Mouse (Mus musculus) left cerebral cortex, adult 2 months (tissue): ENCODE results near the gene Nudt8. TPM values are rescaled to one million over a fixed set of nuclear protein-coding genes. Genes with fewer than 3 reads are reported as not detected.

Source experiments
- DNase-seq, 2 experiments: peaks; one replicate each; pipeline ENCODE4 v3.0.0; 2021 to 2022; ENCODE audit warnings: low spot score in 2 of 2, mixed read lengths in 1 of 2; ENCODE audit errors: extremely low spot score in 1 of 2
- H3K27ac ChIP-seq: fragments of 200-600 bp; 2 replicates; pipeline ENCODE4 v1.8.1; 2022
- H3K4me3 ChIP-seq: fragments of 200-600 bp; 2 replicates; pipeline ENCODE4 v1.8.1; 2022
- CTCF ChIP-seq: fragments of 200-600 bp; IDR thresholded peaks from 2 replicates; pipeline ENCODE4 v1.8.1; 2022; ENCODE audit warnings: antibody characterized with exemption, mild to moderate bottlenecking, moderate library complexity
- intact Hi-C: fragments of 180-260 bp; cut with DNase I; formaldehyde crosslinking; loops from one replicate; pipeline ENCODE4 v1.15.1; 2025
- total RNA-seq, 2 experiments: library from RNA; stranded (reverse); gene quantifications; 2 replicates each; pipeline ENCODE4 v1.2.3; 2021

Gene Nudt8
- total RNA-seq, 2 experiments from 2014 or later, result 8.3 to 10.2 TPM

DNA sequence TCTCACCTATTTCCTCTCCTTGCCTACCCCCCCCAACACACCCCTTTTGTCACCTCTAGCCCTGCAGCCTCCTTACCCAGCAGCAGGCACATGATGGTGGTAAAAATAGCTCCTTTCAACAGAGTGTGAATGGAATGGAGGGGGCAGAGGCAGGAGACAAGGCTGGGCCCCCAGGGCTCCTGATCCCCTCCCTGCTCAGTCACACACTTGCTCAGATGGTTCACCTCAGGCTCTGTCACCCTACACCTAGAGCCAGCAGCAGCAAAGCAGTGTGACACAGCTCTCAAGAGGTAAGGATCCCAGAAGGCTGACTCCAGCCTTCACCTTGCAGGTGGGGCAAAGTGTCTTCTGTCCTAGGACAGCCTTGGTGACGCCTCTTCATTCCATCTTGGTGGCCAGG lies 2.7 kb downstream of the Nudt8 start, which contains the start of gene Doc2g:
TSS of gene Doc2g (plus strand) at position 202 of the 400 bp plus-strand sequence.
- intact Hi-C loops, result no loop called here

DNA sequence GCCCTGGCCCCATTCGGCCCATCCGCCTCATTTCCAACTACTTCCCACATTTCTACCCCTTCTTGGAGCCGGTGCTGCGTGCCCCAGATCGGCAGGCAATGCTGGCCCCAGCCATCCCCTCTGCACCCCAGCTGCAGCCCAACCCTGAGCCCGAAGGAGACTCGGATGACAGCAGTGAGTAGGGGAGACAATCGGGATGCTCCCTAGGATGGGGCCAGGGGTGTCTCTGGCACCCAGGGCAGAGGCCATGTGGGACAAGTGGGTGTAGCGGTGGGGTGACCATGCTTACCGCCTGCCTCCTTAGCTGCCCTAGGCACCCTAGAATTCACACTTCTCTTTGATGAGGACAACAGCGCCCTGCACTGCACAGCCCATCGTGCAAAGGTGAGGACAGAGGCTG lies 3.3 kb downstream of the Nudt8 start:
- Histone ChIP-seq H3K4me3 (no peak overlapping the region), H3K27ac (no peak overlapping the region)
- DNase-seq, result no peak
- no peak for TF ChIP-seq CTCF
- intact Hi-C loops, result no loop called here

More for the DNA sequence above, 2.7 kb downstream of the Nudt8 start, which contains the start of gene Doc2g:
- no peak within 1 kb of the TSS for H3K4me3 ChIP-seq
- no peak for TF ChIP-seq CTCF
- no peak within 1 kb of the TSS for H3K27ac ChIP-seq
- no peak for DNase-seq

DNA sequence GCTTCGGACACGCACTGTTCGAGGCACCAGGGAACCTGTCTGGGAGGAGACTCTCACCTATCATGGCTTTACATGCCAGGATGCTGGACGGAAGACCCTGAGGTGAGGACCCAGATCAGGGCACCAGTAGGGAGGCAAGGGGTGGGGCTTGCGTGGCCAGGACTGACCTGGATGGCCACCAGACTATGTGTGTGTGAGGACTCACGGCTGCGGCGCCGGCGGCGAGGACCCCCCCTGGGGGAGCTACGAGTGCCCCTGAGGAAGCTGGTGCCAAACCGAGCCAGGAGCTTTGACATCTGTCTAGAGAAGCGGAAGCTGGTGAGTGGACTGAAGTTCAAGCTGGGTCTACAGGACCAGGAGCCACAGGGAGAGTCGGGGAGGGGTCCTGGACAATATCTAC lies 4.0 kb downstream of the Nudt8 start:
- no peak for TF ChIP-seq CTCF

DNA sequence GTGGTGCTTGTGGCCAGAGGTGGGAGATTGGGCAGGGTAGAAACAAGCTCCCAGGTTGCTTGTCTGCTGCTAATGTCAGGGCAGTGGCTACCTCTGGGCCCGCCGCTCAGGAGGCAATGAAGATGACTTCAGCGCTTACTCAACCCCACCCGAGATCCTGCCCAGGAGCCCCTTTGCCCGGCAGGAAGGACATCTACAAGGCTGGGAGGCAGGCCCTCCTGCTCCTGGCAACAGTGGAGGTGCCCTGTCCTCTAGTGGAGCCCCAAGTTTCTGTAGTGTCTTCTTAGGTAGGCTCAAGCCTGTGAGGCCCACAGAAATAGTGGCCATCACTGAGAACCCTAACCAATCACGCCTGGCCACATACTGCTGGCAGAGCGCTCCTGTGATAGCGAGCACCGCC lies 4.7 kb downstream of the Nudt8 start:
- TF ChIP-seq CTCF, result no peak
- no peak for DNase-seq
- Histone ChIP-seq H3K4me3 (no peak overlapping the region), H3K27ac (no peak overlapping the region)
- intact Hi-C loops, result no loop called here

More for the DNA sequence above, 4.0 kb downstream of the Nudt8 start:
- DNase-seq, result no peak
- intact Hi-C loops, result no loop called here
- Histone ChIP-seq H3K27ac (no peak overlapping the region), H3K4me3 (no peak overlapping the region)

DNA sequence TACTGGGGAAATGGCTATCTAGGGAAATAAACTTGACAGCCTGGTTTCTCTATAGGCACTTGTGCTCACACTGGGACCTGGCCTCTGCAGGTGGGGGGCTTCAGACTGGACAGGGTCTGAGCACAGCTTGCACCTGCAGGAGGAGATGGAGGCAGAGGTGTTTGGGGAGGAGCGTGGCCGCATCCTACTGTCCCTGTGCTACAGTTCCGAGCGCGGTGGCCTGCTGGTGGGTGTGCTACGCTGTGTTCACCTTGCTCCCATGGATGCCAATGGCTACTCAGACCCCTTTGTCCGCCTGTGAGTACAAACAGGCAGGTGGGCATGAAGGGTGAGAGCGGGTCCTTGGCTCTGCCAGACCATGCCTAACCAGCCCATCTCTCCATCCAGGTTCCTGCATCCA lies 5.6 kb downstream of the Nudt8 start:
- intact Hi-C loops, result no loop called here
- no peak overlapping the region for H3K4me3 ChIP-seq
- no peak for TF ChIP-seq CTCF
- no peak for DNase-seq
- H3K27ac ChIP-seq, result no peak overlapping the region

DNA sequence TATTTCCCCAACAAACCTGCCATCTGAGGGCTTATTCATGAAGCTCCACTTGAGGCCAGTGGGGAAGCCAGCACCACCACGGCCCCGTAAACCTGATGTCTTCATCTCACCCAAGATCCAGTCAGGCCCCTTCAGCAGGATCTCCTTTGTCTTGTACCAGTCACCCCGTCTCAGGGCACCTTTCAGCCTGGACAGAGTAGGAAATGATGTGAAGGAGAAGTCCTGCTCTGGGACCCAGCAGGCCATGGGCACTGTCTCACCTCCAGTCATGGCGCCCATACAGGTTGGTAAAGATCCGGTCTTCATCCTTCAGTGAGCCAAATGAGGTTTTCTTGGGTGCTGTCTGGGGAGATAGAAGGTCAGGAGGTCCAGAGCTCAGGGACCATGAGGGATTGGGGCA lies 10.7 kb downstream of the Nudt8 start:
- Histone ChIP-seq H3K4me3 (no peak overlapping the region; the same call in 1 of the 2 replicates), H3K27ac (no peak overlapping the region)
- intact Hi-C loops, result no loop called here
- no peak for DNase-seq
- TF ChIP-seq CTCF, result no peak

DNA sequence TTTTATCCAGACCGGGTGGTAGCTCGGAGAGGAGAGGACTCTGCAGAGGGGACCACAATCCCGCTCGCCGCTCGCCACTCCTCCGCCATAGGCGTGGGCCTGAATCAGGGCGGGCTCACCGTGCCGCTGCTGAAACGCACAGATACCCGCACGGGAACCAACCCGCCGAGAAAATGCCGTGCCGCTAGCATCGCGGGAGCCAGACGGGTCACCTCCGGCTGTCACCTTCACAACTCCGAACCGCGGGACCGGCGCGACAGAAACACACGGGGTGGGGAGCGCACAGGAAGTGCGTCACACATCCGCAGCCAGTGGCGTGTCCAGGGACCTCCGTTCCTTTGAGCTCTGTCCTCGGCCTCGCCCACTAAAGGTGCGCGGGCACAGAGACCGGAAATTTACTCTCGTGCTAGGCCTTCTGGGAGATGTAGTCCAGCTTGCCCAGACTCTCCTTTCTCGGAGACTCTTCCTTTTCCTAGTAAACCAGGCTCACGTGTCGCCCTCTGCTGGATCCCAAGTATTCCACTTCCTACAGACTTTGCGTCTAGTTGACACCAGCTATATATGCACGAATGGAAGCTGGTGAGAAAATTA lies 12.1 kb downstream of the Nudt8 start, which contains the start of gene Ndufv1:
TSS of gene Ndufv1 (minus strand) at position 375 of the 591 bp plus-strand sequence.
- Histone ChIP-seq H3K27ac (peak within 1 kb of the TSS; percentile 77), H3K4me3 (peak within 1 kb of the TSS; percentile 61)
- peak; percentile 94 to 97 for DNase-seq
- peak; percentile 84 for TF ChIP-seq CTCF
- intact Hi-C loops, result loop anchor here (1.0 to 2.0 kb wide), 2 partner anchors 12 to 66 kb away; partner anchors contain the start of genes Gm49405 and Nudt8

DNA sequence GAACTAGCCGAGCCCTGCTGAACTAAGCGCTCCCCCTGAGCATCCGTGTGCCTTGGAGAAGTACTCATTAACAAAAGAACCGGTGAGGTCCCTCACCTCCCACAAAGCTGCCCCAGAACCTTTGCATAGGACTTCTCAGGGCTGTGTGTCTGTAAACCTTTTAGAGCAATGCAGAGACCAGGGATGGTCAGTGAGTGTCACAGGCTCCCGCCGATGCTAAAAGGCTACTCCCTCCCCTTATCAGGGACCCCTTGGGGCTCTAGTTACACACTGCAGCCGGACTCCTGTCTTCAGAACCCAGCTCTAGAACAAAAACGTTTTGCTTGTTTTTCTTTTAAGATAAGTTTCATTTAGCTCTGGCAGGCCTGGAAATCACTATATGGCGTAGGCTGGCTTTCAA lies 12.7 kb downstream of the Nudt8 start:
- H3K27ac ChIP-seq, result no peak overlapping the region
- DNase-seq, result no peak
- H3K4me3 ChIP-seq, result peak overlapping the region; percentile 23; the same call in 1 of the 2 replicates
- intact Hi-C loops, result loop anchor here (2.0 kb wide), 1 partner anchor 66 kb away; no protein-coding TSS in a partner anchor
- no peak for TF ChIP-seq CTCF

DNA sequence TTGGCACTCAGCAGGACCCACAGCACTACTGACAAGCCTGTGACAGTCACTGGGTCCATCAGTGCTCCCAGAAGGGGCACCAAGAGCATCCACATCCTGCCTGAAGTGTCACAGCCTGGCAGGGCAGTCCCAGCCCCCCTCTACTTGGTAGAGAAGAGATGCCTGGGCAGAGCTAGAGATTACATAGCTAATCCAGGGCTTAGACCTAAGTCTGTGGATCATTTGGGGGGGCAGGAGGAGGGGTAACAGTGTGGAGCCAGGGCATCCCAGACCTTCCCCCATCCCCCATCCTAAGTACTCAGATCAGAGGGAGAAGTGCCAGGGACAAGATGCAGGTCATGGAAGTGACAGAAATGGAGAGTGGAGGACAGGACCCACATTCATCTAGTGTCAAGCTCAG lies 14.4 kb downstream of the Nudt8 start:
- DNase-seq, result no peak
- H3K4me3 ChIP-seq, result no peak overlapping the region
- H3K27ac ChIP-seq, result no peak overlapping the region
- intact Hi-C loops, result loop anchor here (5.0 kb wide), 2 partner anchors 122 to 212 kb away; partner anchors contain the start of gene Gpr152
- no peak for TF ChIP-seq CTCF

DNA sequence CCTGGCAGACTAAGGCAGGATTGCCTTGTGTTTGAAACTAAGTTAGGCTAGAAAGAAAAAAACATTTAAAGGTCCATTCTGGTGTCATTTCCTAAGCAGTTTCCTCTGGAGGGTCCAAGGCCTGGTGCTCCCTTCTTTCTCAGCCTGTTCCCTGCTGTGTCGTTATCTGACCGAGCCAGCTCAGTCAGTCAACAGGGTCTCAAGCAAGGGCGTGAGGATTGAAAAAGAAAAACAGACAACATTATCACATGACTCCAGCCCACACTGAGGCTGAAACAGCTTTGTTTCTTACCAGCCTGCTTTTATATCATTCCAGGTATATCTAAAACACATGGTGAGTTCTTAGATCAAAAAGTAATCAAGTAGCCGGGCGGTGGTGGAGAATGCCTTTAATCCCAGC lies 15.3 kb downstream of the Nudt8 start:
- no peak overlapping the region for H3K27ac ChIP-seq
- no peak overlapping the region for H3K4me3 ChIP-seq
- no peak for TF ChIP-seq CTCF
- no peak for DNase-seq
- intact Hi-C loops, result loop anchor here (5.0 kb wide), 2 partner anchors 122 to 212 kb away; partner anchors contain the start of gene Gpr152

DNA sequence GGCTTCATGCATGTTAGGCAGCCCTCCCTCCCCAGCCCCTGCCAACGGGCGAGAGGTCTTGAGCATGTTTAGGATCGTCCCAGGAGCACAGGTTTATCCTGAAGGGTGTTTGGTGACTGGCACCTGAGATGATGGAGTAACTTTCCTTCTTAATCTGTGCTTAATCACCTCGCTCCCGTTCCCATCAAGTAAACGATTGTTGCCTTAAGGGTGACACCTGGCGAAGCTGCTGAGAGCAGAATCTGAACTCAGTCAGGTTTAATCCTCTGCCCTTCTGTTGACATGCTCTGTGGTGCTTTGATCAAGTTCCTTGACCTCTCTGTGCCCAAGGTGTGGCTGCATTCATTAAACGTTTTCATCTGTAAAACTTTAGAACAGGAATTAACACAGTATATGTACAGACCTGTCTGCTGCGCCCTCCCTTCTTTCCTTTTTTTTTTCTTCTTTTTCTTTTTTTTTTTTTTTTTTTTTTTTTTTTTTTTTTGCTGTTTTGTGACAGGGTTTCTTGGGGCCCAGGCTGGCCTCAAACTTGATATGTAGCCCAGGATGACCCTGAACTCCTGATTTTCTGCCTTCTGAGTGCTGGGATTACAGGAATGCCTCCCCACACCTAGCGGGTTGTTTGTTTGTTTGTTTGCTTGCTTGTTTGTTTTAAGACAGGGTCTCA lies 17.7 kb downstream of the Nudt8 start:
- intact Hi-C loops, result loop anchor here (5.0 kb wide), 2 partner anchors 119 to 209 kb away; partner anchors contain the start of gene Gpr152
- no peak for TF ChIP-seq CTCF
- Histone ChIP-seq H3K27ac (no peak overlapping the region), H3K4me3 (no peak overlapping the region)
- no peak for DNase-seq

DNA sequence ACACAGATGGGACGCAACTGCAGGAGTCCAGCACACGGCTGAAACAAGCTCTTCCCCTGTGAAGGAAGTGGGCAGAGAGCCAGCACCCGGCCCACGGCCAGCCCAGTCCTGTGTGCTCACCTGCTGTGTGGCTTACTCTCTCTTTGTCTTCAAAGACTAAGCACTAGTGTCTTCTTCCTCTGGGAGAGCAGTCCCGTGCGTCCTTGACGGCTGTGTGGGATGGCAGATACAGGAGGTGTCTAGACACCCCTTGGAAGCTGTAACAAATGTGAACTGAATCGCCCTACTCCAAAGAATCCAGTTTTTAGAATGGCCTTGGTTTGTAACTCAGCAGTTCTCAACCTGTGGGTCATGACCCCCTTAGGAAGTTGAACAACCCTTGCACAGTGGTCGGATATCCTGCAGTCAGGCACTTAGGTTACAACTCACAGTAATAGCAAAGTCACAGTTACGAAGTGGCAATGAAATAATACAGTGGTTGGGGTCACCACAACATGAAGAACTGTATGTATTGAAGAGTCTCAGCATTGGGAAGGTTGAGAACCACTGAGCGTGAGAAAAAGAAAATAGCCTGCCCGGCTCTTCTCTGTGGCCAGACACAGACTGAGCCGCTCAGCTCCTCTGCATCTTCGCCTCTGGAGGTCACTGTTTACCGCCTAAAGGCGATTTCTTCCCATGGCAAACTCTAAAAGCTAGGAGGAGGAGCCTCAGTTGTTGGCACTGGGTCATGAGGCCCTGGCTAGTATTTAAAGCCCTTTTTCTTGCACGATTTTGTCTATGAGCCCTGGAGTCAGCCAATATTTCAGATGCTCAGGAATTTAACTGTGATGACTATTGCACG lies 18.6 kb downstream of the Nudt8 start:
- peak; percentile 68 to 75 for DNase-seq
- intact Hi-C loops, result loop anchor here (1.0 to 5.0 kb wide), 3 partner anchors 29 to 208 kb away; partner anchors contain the start of gene Gpr152
- H3K27ac ChIP-seq, result peak overlapping the region; percentile 53; the same call in 1 of the 2 replicates
- TF ChIP-seq CTCF, result peak; percentile 91
- H3K4me3 ChIP-seq, result no peak overlapping the region
